In the genomic region with DNA sequence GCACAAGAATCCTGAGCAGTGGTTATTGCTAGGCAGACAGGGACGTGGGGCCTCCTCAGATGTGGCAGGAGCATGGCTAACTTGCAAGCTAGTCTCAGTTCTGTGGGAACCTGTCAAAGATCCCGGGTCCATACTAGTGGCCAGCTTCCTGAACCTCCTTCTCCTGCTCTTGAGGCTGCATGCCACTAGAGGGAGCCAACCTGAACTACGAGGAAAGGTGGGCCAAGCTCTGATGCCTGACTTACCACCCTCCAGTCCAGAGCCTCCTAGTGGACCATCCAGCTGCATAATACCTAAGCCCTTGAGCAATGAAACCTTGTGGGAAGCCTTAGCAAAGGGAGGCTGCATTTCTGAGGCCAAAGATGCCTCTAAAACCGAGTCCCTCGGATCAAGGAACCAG, we compare ENCODE assay signal across 8 mouse cellular contexts. TPM values are rescaled to one million over a fixed set of nuclear protein-coding genes. Genes with fewer than 3 reads are reported as not detected.
DNase-seq lines count a peak whose midpoint lies in the region; ATAC-seq and TF ChIP-seq lines count a peak whose summit lies in the region.

No protein-coding gene starts in this region.

- peak; percentile 65 for TF ChIP-seq CTCF in C2C12 (IDR thresholded peaks at IDR 0.05; ENCODE audit: control insufficient read depth, insufficient read depth, insufficient read length)

- H3K27ac ChIP-seq in heart, embryonic 10.5 days: 0 out of 2 replicates have a peak overlapping the region, but pooled peaks have one; percentile 29
- H3K27ac ChIP-seq in lung, embryonic 16.5 days (ENCODE audit: low read length): no peak overlapping the region

- WGBS in heart, embryonic 10.5 days: 28% methylated on average over 5 of the region's 5 CpGs
- 22% methylated on average over 5 of the region's 5 CpGs for WGBS in lung, embryonic 16.5 days

- no peaks in the 10 kb centered on the region for H3K27me3 ChIP-seq in C2C12 (ENCODE audit: control insufficient read depth, insufficient read depth, insufficient read length)
- no peaks in the 10 kb centered on the region for H3K27me3 ChIP-seq in heart, embryonic 10.5 days (ENCODE audit: insufficient read depth, poor library complexity, severe bottlenecking)
- H3K27me3 ChIP-seq in lung, embryonic 16.5 days (ENCODE audit: control insufficient read depth, insufficient read depth, low read depth, low read length): no peaks in the 10 kb centered on the region

- no peak overlapping the region for H3ac ChIP-seq in C2C12 (ENCODE audit: control insufficient read depth, insufficient read length, low read depth)

- peaks cover 28% of the 10 kb centered on the region for H3K36me3 ChIP-seq in C2C12 (ENCODE audit: control insufficient read depth, insufficient read depth)
- peaks cover 63% of the 10 kb centered on the region for H3K36me3 ChIP-seq in heart, embryonic 10.5 days
- H3K36me3 ChIP-seq in lung, embryonic 16.5 days (ENCODE audit: control insufficient read depth, insufficient read depth, low read length): peaks cover 28% of the 10 kb centered on the region

- no peaks in the 10 kb centered on the region for H3K79me3 ChIP-seq in C2C12 (ENCODE audit: low read depth)

- 0 out of 2 replicates have a peak, but pooled peaks have one; percentile 19 for ATAC-seq in lung, embryonic 16.5 days (ENCODE audit: low read depth)

- no peak overlapping the region for H3K4me3 ChIP-seq in C2C12 (ENCODE audit: insufficient read depth, poor library complexity, severe bottlenecking)
- H3K4me3 ChIP-seq in heart, embryonic 10.5 days: no peak overlapping the region
- no peak overlapping the region for H3K4me3 ChIP-seq in lung, embryonic 16.5 days (ENCODE audit: low read length)

- H3K4me1 ChIP-seq in heart, embryonic 10.5 days: peaks cover 29% of the 10 kb centered on the region
- H3K4me1 ChIP-seq in lung, embryonic 16.5 days (replicated peaks; ENCODE audit: control insufficient read depth, insufficient read depth, low read length): peaks cover 28% of the 10 kb centered on the region

- no peak overlapping the region for H3K9ac ChIP-seq in lung, embryonic 16.5 days (ENCODE audit: low read length)

- no peak overlapping the region for H3K4me2 ChIP-seq in lung, embryonic 16.5 days (ENCODE audit: low read depth, low read length)

- no peaks in the 10 kb centered on the region for H3K79me2 ChIP-seq in C2C12 (ENCODE audit: control insufficient read depth, insufficient read depth)

- DNase-seq in adrenal gland, adult (ENCODE audit: inconsistent age in 2 of 2, low spot score in 1 of 2): peak; percentile 68 to 89
- peak; percentile 86 for DNase-seq in embryo, embryonic 10 days (ENCODE audit: low spot score)
- DNase-seq in heart, embryonic 10.5 days (ENCODE audit: low spot score): peak; percentile 90
- DNase-seq in kidney, postnatal 10 days: peak; percentile 87
- peak; percentile 69 for DNase-seq in ovary, postnatal 36 days (ENCODE audit: low spot score)
- DNase-seq in thymus, postnatal 14 days: peak; percentile 84

- no peaks in the 10 kb centered on the region for H3K9me3 ChIP-seq in heart, embryonic 10.5 days
- no peaks in the 10 kb centered on the region for H3K9me3 ChIP-seq in lung, embryonic 16.5 days (ENCODE audit: control insufficient read depth, low read length)

TF ChIP-seq in C2C12, 6 proteins besides CTCF, POLR2A, EP300 and RAD21:
- TF ChIP-seq MAX (IDR thresholded peaks at IDR 0.05) (no peak), CEBPB (IDR thresholded peaks at IDR 0.05; ENCODE audit: low read depth) (no peak), MYOD1 (IDR thresholded peaks at IDR 0.05; ENCODE audit: control insufficient read depth, insufficient read length, low read depth) (no peak), FOSL1 (IDR thresholded peaks at IDR 0.05; ENCODE audit: insufficient read depth, low read length, poor library complexity, severe bottlenecking) (no peak), USF1 (IDR thresholded peaks at IDR 0.05; ENCODE audit: low read depth) (no peak), MYOG (IDR thresholded peaks at IDR 0.05; ENCODE audit: control insufficient read depth, extremely low read depth, insufficient read length) (no peak)

RNA-seq across cellular contexts. Expression of gene Nsmce1, which starts 21.5 kb away (rescaled TPM):
- polyA plus RNA-seq in C2C12 (2012; fragmentation: generic; extraction: Trizol): 103 TPM
- 122 and 123 TPM in 2 replicates for polyA plus RNA-seq in heart, embryonic 10.5 days (2016; fragmentation: Nextera tagmentation; extraction: Ambion mirVana)
- polyA plus RNA-seq in lung, embryonic 16.5 days (2015; fragmentation: Nextera tagmentation; extraction: Ambion mirVana): 148 and 151 TPM in 2 replicates

RNA-seq across cellular contexts. Expression of gene Kdm8, which starts 25.5 kb away (rescaled TPM):
- polyA plus RNA-seq in C2C12 (2012; fragmentation: generic; extraction: Trizol): 10.3 TPM
- 10.8 and 11.6 TPM in 2 replicates for polyA plus RNA-seq in heart, embryonic 10.5 days (2016; fragmentation: Nextera tagmentation; extraction: Ambion mirVana)
- polyA plus RNA-seq in lung, embryonic 16.5 days (2015; fragmentation: Nextera tagmentation; extraction: Ambion mirVana): 12.4 and 13.1 TPM in 2 replicates
